Mouse (Mus musculus) MEL-GATA-1-ER (cell line): ENCODE data around the gene Asb1.

Experiments
- DNase-seq: peaks from one replicate; pipeline ENCODE4 v3.0.0-alpha.2; 2012; ENCODE audit warnings: low read depth; ENCODE audit errors: extremely low read depth

Asb1 gene

GRCm38 (mm10) chr1:91543974-91544373, 3.6 kb downstream of the Asb1 start:
- peak; percentile 49 for DNase-seq

- DNase-seq = no peak
Measured at GRCm38 (mm10) chr1:91545226-91545625, 4.9 kb downstream of the Asb1 start.

DNA sequence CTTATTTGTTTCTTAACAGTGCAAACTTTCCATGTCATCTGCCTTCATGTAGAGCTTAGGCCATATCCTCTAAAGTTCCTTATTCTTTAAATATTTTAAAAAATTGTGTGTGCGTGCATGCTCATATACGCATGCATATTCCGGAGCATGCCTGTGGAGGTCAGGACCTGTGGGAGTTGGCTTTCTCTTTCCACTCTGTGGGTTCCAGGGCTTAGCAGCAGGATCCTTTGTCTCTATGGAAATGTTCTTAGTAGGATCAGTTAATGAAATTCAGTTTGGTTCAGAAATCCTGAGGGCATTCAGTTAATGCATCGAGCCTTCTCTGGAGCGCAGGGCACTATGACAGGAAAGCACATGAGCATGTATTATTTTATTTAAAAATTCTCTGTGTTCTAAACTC, 7.2 kb downstream of the Asb1 start:
- no peak for DNase-seq

- no peak for DNase-seq
Measured at GRCm38 (mm10) chr1:91549073-91549472, 8.7 kb downstream of the Asb1 start.

GRCm38 (mm10) chr1:91557099-91557498, 16.8 kb downstream of the Asb1 start:
- no peak for DNase-seq

GRCm38 (mm10) chr1:91561226-91561625, 20.9 kb downstream of the Asb1 start:
- DNase-seq = no peak

DNA sequence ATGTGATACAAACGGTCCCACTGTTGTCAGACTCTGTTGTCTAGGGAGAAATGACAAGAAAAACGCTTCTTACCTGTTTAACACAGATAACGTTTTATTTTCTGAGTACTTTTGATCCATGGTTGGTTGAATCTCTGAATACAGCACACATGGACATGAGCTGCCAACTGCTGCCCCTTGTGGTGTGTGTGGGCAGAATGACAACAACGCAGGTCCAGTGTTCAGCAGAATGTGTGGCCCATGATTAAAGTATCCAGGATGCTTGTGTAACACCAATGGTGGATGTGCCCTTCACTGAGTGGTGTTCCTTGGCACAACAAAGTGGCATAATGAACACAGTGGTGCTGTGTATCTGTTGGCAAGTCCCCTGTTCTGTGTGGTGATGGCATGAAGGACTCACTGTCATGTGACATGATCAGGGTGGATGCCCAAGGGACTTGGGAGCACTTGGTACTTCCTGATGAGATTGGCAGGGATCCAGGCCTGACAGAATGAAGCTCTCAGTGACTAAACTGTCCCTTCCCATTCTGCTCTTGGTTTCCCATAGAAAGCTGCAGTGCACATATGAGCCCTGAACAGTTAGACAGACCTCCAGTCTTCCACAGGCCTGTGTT, 22.7 kb downstream of the Asb1 start:
- DNase-seq = no peak

DNA sequence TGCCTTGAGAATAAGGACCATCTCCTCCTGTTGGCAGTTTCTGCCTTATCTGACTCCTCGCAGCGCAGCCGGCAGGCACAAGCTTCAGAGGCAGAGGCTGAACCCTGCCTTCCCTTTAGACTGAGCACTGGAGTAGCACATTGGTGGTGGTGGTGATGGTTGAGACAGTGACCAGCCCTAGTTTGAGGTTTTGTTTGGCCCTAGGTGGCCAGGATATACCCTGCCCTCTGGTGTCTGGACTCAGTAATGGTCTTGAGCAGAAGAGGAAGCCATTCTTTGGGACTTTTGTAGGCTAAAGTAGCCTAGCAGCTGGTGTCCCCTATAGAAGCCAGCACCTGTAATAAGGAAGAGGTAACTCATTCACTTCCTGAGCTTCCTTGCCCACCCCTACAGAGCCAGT, 23.7 kb downstream of the Asb1 start:
- no peak for DNase-seq

- DNase-seq = no peak
Measured at GRCm38 (mm10) chr1:91564598-91564997, 24.3 kb downstream of the Asb1 start.

DNA sequence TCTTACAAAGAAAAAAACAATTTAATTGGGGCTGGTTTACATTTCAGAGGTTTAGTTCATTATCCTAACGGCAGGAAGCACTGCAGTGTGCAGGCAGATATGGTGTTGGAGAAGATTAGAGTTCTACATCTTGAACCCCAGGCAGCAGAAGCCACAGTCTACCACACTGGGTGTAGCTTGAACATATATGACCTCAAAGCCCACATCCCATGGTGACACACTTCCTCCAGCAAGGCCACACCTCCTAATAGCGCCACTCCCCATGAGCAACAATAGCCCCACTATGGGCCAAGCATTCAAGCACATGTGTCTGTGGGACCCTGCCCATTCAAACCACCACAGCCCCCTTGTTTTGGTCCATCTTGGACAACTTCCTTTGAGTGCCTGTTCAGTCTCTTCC, 26.9 kb downstream of the Asb1 start:
- DNase-seq = no peak

GRCm38 (mm10) chr1:91572458-91572857, 32.1 kb downstream of the Asb1 start:
- DNase-seq = no peak

- no peak for DNase-seq
Measured at GRCm38 (mm10) chr1:91574208-91574607, 33.9 kb downstream of the Asb1 start.

- no peak for DNase-seq
Measured at GRCm38 (mm10) chr1:91577883-91578517, 37.7 kb downstream of the Asb1 start.

- DNase-seq = peak; percentile 75
Measured at GRCm38 (mm10) chr1:91580503-91580902, 40.2 kb downstream of the Asb1 start.

- DNase-seq = no peak
Measured at GRCm38 (mm10) chr1:91581206-91581605, 40.9 kb downstream of the Asb1 start.

DNA sequence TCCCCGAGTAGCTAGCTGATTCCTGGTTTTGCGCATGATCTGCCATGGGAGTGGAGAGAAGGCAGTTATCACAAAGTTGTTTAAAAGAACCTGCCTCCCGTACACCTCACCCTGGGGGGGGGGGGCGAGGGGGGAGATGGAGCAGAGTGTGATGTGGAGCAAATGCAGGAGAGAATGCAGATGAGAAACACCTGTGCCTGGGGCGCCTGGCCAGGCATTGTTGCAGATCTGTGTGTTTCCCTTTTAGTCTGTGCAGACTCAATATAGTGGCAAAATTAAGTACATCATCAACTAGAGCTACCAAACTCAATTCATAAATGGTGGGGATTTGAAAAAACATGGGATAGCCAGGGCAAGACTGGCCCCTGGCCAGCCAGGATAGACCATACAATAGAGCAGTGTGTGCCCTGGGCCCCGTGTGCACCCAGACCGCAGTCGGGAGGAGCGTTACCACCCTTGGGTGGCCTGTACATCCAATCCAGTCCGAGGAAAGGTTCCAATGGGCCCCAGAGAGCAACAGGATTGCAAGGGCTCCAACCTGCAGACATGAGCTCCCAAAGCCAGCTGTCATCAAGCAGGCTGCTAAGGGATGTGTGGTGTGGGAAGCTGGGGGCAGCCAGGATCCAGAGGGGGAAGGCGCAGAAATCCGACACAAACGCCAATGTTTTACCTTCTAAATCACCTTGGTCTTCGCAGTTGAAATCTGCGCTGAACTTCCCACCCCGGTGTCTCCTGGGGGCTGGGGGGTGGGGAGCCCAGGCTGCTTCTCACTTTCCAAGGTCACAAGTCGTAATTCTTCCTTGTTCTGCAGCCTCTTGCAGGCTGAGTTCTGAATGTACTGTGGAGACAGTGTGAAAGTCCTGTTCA, 44.9 kb downstream of the Asb1 start:
- DNase-seq = no peak

- DNase-seq = no peak
Measured at GRCm38 (mm10) chr1:91589738-91590137, 49.4 kb downstream of the Asb1 start.

GRCm38 (mm10) chr1:91595521-91596020, 55.2 kb downstream of the Asb1 start:
- DNase-seq = no peak

- DNase-seq = no peak
Measured at GRCm38 (mm10) chr1:91597611-91598010, 57.3 kb downstream of the Asb1 start.

- no peak for DNase-seq
Measured at GRCm38 (mm10) chr1:91600671-91601361, 60.5 kb downstream of the Asb1 start.

DNA sequence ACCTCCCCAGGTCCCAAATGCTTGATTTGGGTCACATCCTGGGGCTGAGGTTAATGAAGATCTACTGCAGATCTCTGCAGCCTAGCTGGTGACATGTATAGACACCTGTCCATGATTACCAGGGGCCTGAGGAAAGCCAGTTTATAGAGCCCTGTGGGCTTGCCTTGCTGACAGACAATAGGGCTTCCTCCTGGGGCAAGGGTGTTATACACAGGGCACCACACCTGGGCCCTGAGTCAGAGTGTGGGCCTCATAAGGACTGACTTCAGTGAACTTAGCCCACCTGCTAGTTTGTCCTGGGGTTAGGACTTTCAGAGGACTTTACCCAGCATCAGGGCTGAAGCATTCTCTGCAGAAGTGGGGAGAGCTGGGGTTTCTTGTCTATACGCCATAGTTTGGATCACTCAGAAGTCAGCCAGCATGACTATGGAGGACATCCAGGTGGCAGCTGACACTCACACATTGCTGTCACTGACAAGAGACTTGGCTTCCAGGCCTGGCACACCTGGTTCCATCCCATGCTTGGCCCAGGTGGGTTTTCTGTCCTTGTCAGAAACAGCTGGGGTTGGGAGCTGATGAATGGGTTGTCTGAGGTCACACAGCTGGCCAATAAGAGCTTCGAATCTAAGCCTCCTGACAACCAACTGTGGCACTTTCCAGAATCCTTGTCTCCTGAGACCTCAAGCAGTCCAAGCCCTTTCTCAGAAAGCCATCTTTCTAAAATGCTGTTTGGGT, 61.2 kb downstream of the Asb1 start:
- DNase-seq = no peak
